Mouse (Mus musculus) adrenal gland, adult 18-20 months (tissue): Measurements from ENCODE around the gene Tekt1. TPM values are rescaled to one million over a fixed set of nuclear protein-coding genes. Genes with fewer than 3 reads are reported as not detected.
"Not testable (repeated sequence)": the region's sequence is repeated elsewhere in the genome, so short reads cannot be mapped to it uniquely, and the experiment has no call there.

Experiments
- DNase-seq, 2 experiments: peaks; one replicate each; pipeline ENCODE4 v3.0.0; 2021 to 2022; ENCODE audit warnings: low spot score in 2 of 2
- total RNA-seq, 2 experiments: library from RNA; stranded (reverse); gene quantifications; 1 replicate in 1 of 2; 2 replicates in 1 of 2; pipeline ENCODE4 v1.2.3; 2021

Gene Tekt1
- total RNA-seq, 2 experiments from 2014 or later, result 0.20 to 0.26 TPM

DNA sequence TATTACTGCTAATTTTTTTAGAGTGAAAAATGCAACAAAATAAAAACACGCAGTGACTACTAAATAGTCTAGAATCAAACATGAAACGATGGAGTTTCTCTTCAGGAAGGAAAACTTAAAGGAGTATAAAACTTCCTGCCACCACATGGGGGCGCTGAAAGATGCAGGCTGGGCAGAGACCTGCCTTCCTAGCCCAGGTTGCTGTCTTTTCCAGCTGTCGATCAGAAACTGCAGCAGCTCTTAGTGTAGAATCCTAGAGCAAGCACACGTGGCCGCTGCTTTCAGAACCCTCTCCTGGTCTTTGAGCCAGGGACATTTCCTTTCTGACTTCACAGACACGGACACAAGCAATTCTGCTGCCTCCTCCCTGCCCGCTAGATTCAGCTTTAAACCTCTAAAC lies 18.3 kb downstream of the Tekt1 start:
- peak; percentile 34 to 52 for DNase-seq

DNA sequence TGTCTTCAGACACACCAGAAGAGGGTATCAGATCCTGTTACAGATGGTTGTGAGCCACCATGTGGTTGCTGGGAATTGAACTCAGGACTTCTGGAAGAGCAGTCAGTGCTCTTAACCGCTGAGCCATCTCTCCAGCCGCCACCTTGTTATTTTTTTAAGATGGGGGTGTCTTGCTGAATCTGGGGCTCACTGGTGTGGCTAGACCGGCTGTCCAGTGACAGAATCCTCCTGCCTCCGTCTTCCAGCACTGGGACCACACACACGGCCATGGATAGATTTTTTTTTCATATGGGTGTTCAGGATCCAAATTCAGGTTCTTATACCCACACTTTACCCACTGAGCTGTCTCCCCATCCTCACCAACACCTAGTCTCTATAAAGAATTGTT lies 19.0 kb downstream of the Tekt1 start:
- not testable (repeated sequence) for DNase-seq

DNA sequence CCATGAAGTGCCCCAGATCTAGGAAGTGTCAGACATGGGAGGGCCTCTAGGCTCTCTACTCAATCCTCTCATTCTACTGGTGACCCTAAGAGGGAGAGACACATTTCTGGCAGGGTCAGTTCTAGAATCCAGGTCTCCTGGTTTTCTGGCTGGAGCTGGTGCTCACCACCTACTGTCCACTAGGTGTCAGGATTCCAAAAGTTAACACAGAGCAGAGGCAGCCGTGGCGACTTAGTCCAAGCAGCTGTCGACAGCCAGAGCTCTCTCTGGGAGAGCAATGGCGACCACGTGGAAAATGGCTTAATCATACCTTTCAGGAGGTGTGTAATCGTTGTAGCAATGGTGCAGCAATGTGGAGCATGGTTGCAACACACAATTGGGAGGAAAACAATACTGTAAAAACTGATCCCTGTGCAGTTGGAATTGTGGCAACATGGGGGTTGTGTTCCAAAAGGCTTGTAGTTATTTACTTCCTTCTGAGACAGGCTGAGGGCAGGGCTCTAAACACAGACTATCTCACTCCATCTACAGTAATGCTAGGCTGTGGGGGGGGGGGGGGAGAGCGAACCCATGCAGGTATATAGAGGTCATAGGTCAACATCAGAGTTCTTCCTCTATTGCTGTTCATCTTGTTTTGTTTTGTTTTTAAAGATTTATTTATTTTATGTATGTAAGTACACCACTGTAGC lies 19.5 kb downstream of the Tekt1 start:
- peak; percentile 30 to 34 for DNase-seq

DNA sequence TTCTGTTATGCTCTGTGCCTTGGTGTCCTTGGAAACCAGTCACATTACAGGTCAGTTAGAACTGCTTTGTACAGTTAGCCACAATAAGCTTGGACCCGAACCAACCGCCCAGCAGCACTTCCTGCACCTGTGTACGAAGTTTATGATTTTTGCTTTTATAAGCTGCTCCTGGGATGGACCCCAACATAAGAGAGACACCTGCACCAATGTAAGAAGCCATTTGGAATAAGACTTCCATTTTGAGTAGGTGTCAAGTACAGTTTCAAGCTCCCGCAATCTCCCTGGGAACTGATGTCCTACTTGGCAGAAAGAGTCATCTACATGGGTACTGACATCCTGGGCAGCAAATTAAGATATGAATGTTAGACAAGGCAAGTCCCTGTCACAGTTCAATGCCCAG lies 22.5 kb downstream of the Tekt1 start:
- DNase-seq, result no peak

DNA sequence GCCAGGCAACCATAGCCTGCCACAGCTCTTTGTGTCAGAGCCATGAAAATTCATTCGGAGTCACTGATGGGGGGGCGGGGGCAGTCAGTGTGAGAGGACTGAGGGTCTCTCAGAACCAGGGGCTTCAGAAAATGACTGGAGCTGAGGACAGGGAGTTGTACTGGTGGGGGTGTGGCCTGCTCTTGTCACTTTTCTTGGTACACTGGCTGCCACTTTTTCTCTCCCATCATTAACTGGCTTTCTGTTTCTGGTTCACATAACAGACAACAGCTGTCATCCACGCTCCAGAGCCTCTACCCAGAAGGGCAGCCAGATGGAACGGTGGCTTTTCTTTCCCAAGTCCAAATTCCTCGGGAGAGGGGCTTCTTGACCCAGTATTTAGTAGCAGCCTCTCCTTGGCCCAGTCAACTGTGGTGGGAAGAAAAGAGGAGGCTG lies 23.8 kb downstream of the Tekt1 start:
- DNase-seq, result no peak

DNA sequence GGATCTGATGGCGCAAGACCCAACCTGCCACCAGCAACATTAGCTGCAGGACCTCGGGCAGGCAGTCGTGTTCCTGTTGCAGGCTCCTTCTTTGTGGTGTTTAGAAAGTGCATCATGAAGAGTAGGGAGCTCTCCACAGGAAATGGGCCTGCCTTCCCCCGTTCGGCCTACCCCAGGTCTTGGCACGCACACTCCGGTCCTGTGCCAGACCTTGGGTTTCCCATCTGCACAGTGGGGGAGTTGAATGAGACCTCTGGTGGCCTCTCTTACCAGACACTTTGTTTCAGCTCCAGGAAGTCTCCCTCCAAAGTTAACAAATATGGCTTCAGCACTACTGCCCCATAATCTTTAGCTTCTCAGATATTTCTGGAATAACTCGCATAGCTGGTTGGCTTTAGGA lies 25.5 kb downstream of the Tekt1 start:
- DNase-seq, result no peak

DNA sequence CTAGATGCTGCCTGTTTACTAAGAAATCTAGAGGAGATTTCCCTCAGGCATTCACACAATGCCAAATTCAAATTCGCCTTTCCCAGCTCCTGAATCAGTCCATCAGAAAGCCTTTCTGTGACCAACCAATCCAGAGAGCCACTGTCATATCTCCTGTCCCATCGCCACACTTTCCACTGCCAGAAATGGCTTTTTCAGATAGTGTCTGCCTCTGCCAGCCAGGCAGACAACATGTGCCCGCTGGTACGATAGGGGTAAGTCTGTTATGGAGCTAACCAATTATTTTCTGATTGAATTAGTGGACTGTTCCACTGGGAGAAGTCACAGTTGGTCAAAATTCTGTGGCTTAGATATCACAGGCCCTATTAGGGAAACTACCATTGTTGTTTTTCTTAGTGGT lies 27.6 kb downstream of the Tekt1 start:
- no peak for DNase-seq

DNA sequence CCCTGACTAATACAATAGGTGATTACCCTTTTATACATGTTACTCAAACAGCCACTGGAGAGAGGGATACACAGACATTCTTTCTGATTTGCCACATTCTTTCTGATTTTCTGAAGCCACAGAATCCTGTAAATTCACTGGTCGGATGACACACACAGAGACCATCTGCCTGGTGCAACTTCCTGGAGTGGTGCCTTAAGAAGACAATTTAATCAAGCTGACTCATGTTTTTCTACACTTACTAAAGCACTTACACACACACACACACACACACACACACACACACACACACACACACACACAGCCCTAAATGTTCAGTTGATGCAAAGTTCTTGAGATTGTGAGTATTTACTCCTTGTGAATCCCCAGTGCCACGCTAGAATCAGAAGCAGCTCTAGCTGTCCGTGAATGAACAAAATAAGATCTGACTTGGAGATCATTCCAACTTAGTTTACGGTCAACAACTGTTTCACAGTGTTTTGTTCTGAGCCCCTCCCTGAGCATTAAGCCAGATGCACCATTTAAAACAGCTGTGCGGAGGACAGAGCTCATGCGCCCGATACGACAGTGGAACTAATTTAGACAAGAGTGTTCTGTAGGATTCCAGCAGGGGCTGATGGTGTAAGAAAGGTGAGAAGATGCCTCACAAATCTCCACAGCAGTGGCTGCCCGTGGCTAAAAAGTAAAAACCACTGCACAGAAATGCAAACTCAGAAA lies 29.1 kb downstream of the Tekt1 start:
- DNase-seq, result no peak

DNA sequence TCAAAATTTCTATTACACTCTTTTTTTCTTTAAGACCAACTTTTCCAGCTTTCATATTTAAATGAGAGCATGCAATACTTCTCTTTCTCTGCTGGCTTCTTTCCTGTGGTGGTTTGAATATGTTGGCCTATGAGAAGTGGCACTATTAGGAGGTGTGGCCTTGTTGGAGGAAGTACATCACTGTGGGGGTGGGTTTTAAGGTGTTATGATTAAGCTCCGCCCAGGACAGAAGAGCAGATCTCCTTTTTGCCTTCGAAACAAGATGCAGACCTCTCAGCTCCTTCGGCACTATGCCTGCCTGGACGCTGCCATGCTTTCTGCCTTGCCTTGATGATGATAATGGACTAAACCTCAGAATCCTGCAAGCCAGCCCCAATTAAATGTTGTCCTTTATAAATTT lies 36.5 kb downstream of the Tekt1 start:
- DNase-seq, result no peak

DNA sequence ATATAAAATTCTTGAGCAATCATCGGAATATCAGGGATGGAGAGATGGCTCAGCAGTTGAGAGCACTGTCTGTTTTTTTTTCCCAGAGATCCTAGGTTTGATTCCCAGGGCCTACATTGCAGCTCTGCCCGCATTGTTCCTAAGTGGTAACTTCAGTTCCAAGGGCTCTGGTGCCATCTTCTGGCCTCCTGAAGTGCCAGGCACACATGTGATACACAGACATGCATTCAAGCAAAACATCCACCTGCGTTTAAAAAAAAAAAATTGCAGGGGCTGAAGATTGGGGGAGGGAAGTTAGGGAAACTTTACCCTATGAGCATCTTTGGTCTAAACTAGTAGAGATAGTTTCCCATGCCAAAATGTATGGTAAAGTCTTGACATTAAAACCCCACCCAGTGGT lies 37.8 kb downstream of the Tekt1 start:
- no peak for DNase-seq

DNA sequence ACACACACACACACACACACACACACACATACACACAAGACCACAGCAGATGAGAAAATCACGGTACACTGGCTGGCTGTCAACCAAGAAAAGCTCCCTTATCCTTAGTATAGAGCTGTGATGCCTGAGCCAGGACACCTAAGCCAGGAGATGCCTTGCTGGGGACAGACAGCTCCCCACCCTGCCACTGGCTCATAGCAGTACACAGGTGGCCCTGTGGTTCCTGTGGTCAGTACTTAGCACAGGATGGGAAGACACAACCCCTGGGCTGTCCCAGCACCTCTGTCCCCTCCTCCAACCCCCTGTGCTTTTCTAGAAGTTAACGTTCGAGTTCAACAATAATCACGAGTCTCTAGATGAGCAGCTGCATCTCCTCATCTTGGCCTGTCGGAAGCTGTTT lies 44.2 kb downstream of the Tekt1 start:
- no peak for DNase-seq

DNA sequence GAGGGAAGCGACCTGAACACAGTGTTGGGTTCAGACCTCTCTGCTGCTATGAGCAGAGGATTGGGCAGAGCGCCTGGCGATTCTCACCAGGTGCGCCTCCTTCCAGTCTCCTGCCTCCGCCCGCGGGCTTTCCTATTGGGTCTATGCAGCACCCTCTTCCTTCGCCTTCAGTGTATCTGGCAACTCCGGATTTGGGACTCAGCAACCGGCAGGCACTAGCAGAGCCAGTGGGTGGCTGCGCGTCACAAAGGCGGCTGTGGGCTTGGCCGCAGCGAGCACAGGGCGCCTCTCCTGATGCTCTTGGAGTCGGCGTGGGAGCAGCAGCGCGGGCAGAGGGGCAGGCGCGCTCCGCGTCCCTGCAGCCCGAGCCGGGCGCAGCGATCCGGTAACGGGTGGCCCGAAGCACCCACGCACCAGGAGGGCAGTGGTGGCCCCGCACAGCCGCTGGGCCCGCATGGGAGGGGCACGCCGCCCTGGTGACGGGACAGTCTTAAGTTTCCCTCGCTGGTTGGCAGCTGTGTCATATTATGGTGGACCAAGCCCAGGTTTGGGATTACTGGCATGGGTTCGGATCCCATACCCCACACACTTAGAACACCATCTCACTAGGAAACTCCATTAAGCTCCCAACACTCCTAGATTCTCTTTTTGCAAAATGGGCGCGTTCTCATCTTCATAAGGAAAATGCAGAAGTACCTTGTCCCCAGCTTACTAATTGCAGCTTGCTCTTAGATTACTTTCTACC lies 47.9 kb downstream of the Tekt1 start, which contains the start of gene Fbxo39:
TSS of gene Fbxo39 (plus strand) at position 294 of the 745 bp plus-strand sequence.
- DNase-seq, result no peak

DNA sequence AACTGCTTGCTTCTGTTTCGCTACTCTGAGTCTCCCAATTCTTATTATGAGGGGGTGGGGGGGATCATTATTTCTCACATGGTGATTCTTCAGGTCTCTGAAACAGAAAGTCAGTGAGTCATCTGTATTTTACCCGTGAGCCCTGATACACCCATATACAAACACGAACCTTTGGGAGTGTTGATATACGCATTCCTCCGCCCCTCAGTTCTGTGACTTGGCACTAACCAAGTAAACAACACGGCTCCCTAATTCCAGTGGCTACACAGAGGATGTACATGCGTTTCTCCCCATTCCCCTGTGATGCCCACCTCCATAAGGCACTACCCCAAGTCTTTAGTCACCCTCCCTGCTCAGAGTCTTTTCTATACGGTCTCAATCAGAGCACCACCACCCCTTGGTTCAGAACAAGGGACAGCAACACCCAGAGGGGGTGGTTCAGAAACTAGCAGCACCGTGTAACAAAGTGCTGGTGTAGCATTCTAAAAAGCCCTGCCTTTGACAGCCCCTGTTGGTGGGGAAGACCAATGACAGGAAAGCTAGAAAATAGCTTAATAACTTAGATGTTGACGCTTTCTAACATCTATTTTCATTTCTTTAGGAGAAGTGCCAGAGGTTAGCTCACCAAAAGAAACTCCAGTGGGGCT lies 50.8 kb downstream of the Tekt1 start:
- DNase-seq, result no peak

DNA sequence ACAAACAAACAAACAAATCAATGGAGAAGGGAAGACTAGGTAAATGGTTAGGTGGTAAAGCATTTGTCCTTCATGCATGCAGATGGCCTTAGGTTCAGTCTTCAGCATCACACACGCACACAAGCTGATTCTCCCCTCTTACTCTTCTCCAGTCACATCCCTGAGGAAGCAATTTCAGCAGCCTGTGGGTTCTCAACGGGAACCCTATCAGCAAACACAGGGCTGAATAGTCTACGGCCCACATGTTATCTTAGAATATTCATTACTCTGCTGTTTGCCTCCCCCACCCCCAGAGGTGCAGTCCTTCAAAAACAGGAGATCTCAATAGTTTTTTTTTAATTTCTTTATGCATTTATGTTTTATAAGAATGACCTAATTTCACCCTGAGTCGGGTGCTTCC lies 51.8 kb downstream of the Tekt1 start:
- DNase-seq, result no peak

DNA sequence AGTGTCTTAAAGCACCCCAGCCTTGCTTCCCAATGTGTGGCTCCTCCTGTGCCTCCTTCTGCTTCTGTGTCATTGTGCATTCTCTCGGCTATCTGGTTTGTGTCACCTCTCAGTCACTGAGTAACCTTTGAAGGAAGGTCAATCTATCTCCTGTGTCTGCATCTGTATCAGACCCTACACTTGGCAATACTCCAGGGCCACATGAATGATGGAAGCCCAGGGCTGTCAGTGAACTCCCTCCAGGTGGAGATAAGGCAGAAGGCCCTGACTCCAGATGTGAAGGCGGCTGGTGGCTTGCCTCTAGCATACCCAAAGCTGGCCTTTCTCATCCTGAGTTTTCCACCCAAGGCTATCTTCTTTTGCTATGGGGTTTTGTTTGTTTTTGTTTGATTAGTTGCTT lies 53.3 kb downstream of the Tekt1 start:
- DNase-seq, result no peak

DNA sequence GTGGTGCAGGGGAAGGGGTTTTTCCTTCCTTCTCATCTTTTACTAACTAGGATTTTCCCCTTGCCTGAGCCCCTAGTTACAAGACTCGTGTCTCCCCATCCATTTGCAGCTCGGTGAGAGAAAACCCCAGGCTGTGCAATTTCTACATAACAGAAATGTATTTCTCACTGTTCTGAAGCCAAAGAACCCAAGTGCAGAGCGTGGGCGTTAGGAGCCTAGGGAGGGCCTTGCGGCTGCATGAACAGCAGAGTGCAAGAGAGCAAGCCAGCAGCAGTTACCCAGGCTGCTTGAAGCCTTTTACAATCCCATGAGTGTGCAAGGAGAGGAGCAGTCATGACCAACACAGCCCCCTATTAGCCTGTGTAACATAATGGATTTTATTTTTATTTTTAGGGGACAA lies 54.8 kb downstream of the Tekt1 start:
- no peak for DNase-seq

DNA sequence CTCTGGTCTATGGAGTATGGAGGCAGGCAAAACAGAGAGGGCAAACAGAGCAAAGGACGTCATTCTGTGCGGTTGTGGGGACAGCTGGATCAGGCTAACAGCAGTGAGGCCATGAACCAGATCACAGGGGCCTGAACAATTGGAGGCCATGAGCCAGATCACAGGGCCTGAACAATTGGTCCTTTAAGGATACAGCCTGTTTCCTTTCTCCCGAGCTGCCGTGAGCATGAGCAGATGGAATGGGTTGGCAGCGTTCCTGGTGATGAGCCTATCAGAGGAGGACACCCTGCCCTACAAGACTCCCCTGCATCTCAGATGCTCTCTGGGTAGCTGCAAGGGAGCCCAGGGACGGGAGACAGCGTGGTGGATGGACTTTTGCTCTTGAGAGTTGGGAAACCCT lies 60.0 kb downstream of the Tekt1 start:
- DNase-seq, result peak; percentile 8 to 25

DNA sequence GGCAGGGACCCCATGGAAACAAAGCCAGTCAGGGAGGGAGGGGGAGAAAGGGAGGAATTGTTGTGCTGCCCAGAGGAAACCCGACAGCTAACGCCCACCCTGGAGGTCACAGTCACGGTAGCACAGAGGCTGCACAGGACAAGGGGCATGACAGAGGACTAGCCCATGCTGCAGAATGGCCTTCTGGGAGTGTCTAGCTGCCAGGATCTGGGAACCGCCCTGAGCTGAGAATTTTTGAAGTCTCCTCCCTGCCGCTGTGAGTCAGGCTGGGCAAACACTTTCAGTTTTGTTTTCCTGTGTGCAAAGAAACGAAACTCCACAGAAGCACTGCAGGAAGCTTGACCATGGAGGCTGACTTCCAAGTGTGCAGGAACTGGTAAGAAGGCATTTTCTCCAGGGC lies 60.9 kb downstream of the Tekt1 start, which contains the start of gene Xaf1:
TSS of gene Xaf1 (plus strand) at position 296 of the 400 bp plus-strand sequence.
- DNase-seq, result peak; percentile 58 to 61
